15 mouse cellular contexts compared by ENCODE assay signal in genomic region chr3:95511611-95512180, GRCm38 (mm10). TPM values are rescaled to one million over a fixed set of nuclear protein-coding genes. Genes with fewer than 3 reads are reported as not detected.
DNase-seq lines count a peak whose midpoint lies in the region; ATAC-seq and TF ChIP-seq lines count a peak whose summit lies in the region.
"Had no signal": no experiment of that assay in that cellular context is flagged by ENCODE, and none has a peak within 500 bp of the region (broad histone marks: within the 10 kb centered on the region; RNA-seq: fewer than 3 reads in every experiment).

No protein-coding gene starts in this region.

- no peak for ATAC-seq in liver, embryonic 15.5 days (ENCODE audit: insufficient read depth)
- ATAC-seq: midbrain, embryonic 16.5 days had no signal

- no peaks in the 10 kb centered on the region for H3K36me3 ChIP-seq in liver, embryonic 15.5 days (replicated peaks)
- H3K36me3 ChIP-seq in small intestine, adult 2 months (ENCODE audit: control insufficient read depth, insufficient read depth, low read length), result no peaks in the 10 kb centered on the region
- H3K36me3 ChIP-seq: heart, embryonic 15.5 days had no signal

- H3K9ac ChIP-seq in liver, embryonic 15.5 days, result no peak overlapping the region
- H3K9ac ChIP-seq: embryonic facial prominence, embryonic 13.5 days; heart, embryonic 15.5 days had no signal

- H3K27me3 ChIP-seq in liver, embryonic 15.5 days, result no peaks in the 10 kb centered on the region
- no peaks in the 10 kb centered on the region for H3K27me3 ChIP-seq in small intestine, adult 2 months (ENCODE audit: control insufficient read depth, insufficient read depth, low read length)
- H3K27me3 ChIP-seq: embryonic facial prominence, embryonic 13.5 days; heart, embryonic 15.5 days had no signal

- no peak for TF ChIP-seq POLR2A in small intestine, adult 2 months (IDR thresholded peaks at IDR 0.05; ENCODE audit: low read depth, low read length)

- 41% methylated on average over 9 of the region's 9 CpGs for WGBS in liver, embryonic 15.5 days (ENCODE audit: insufficient replicate concordance)
- WGBS in small intestine, adult 2 months, result 38% methylated on average over 9 of the region's 9 CpGs

- H3K27ac ChIP-seq in liver, embryonic 15.5 days (replicated peaks), result 0 out of 2 replicates have a peak overlapping the region, but pooled peaks have one; percentile 26
- peak overlapping the region; percentile 62 for H3K27ac ChIP-seq in small intestine, adult 2 months (ENCODE audit: insufficient read depth, low read depth, low read length)
- H3K27ac ChIP-seq: embryonic facial prominence, embryonic 13.5 days; heart, embryonic 15.5 days had no signal

- peak; percentile 81 for DNase-seq in CD4-positive, CD25-positive, alpha-beta regulatory T cell, adult 2 months (ENCODE audit: low read depth, low spot score)
- peak; percentile 38 for DNase-seq in MEL-GATA-1-ER (ENCODE audit: extremely low read depth, low read depth)
- DNase-seq in frontal cortex, postnatal 10 days (ENCODE audit: low spot score in 2 of 2), result no peak
- no peak for DNase-seq in gastrocnemius, postnatal 10 days
- DNase-seq in left cerebral cortex, adult 11 months (ENCODE audit: low spot score), result no peak
- no peak for DNase-seq in kidney, postnatal 36 days
- DNase-seq: cerebellum, adult 11 months; left cerebral cortex, postnatal 4 days had no signal

- H3K9me3 ChIP-seq in liver, embryonic 15.5 days (replicated peaks), result no peaks in the 10 kb centered on the region
- H3K9me3 ChIP-seq: embryonic facial prominence, embryonic 13.5 days; heart, embryonic 15.5 days had no signal

- H3K4me3 ChIP-seq in liver, embryonic 15.5 days (replicated peaks), result no peak overlapping the region
- no peak overlapping the region for H3K4me3 ChIP-seq in small intestine, adult 2 months (ENCODE audit: low read depth, low read length)
- H3K4me3 ChIP-seq: embryonic facial prominence, embryonic 13.5 days; heart, embryonic 15.5 days had no signal

- H3K4me2 ChIP-seq in liver, embryonic 15.5 days, result no peak overlapping the region
- H3K4me2 ChIP-seq: embryonic facial prominence, embryonic 13.5 days; heart, embryonic 15.5 days had no signal

- H3K4me1 ChIP-seq in liver, embryonic 15.5 days (replicated peaks), result peaks cover 40% of the 10 kb centered on the region
- peaks cover 10% of the 10 kb centered on the region; the same call in 1 of the 2 replicates for H3K4me1 ChIP-seq in small intestine, adult 2 months (ENCODE audit: control insufficient read depth, insufficient read depth, insufficient read length, low read length)
- H3K4me1 ChIP-seq: embryonic facial prominence, embryonic 13.5 days; heart, embryonic 15.5 days had no signal

- TF ChIP-seq CTCF in small intestine, adult 2 months (IDR thresholded peaks at IDR 0.05; ENCODE audit: extremely low read depth, insufficient read length, insufficient replicate concordance, low read depth, low read length), result no peak

RNA-seq across cellular contexts. Expression of gene Ctsk, which starts 12.6 kb away (rescaled TPM):
- 1.3 and 1.8 TPM in 2 replicates for polyA plus RNA-seq in liver, embryonic 15.5 days (2015; fragmentation: Nextera tagmentation; extraction: Ambion mirVana)
- polyA plus RNA-seq in small intestine, adult 2 months (2012; rRNA removed), result 0.81 and 0.85 TPM in 2 replicates
- total RNA-seq in gastrocnemius, postnatal 10 days (2021), result 100 to 1,000 TPM in 1 of 2 experiments, 10 to 100 TPM in 1; 31.4 to 178 TPM

RNA-seq across cellular contexts. Expression of gene Ctss, which starts 14.9 kb away (rescaled TPM):
- polyA plus RNA-seq in liver, embryonic 15.5 days (2015; fragmentation: Nextera tagmentation; extraction: Ambion mirVana), result 34.9 and 37.1 TPM in 2 replicates
- 11.4 and 26.7 TPM in 2 replicates for polyA plus RNA-seq in small intestine, adult 2 months (2012; rRNA removed)
- 1 to 10 TPM; 5.1 to 6.8 TPM for total RNA-seq in gastrocnemius, postnatal 10 days (2021)

RNA-seq across cellular contexts. Expression of gene Hormad1, which starts 47.8 kb away (rescaled TPM):
- polyA plus RNA-seq in liver, embryonic 15.5 days (2015; fragmentation: Nextera tagmentation; extraction: Ambion mirVana), result not detected in 2 replicates
- not detected in 2 replicates for polyA plus RNA-seq in small intestine, adult 2 months (2012; rRNA removed)
- not detected for total RNA-seq in gastrocnemius, postnatal 10 days (2021)
- total RNA-seq: left cerebral cortex, postnatal 4 days had no signal
- polyA plus RNA-seq: embryonic facial prominence, embryonic 13.5 days; frontal cortex, adult 2 months; heart, embryonic 15.5 days; kidney, embryonic 16.5 days; midbrain, embryonic 16.5 days had no signal

Comparison
In these comparisons a context has a peak if more than half of its experiments do, and no peak if none do; other contexts are left out.
1. DNase-seq: peak in CD4-positive, CD25-positive, alpha-beta regulatory T cell, adult 2 months (single experiment) and MEL-GATA-1-ER (single experiment); none in frontal cortex, postnatal 10 days (0 of 2), gastrocnemius, postnatal 10 days (single experiment), left cerebral cortex, adult 11 months (single experiment) and kidney, postnatal 36 days (0 of 2).